Mouse (Mus musculus) frontal cortex, adult (tissue): ENCODE measurements at regions not wholly inside any gene's neighbourhood (a gene's known extent, or its start where the extent isn't known, plus 50 kb on each side); places are given as distances from the start of the nearest gene placed in this dataset.

Experiments
- ATAC-seq: cut with Nextera tagmentation; 2 replicates; pipeline ENCODE4 v1.9.2; 2017; ENCODE audit warnings: mild to moderate bottlenecking, moderate library complexity, mixed read lengths; ENCODE audit not compliant: low TSS enrichment

- ATAC-seq: no peak
These were observed 95.6 kb upstream of the Opcml start for GRCm38 (mm10) chr9:27694805-27695593.

GRCm38 (mm10) chr9:27701559-27701958 lies 89.0 kb upstream of the Opcml start:
- no peak for ATAC-seq

GRCm38 (mm10) chr9:27702140-27702539 lies 88.4 kb upstream of the Opcml start:
- no peak for ATAC-seq

GRCm38 (mm10) chr9:27704001-27704400 lies 86.6 kb upstream of the Opcml start:
- no peak for ATAC-seq

- ATAC-seq: no peak
These were observed 66.7 kb upstream of the Opcml start for GRCm38 (mm10) chr9:27723840-27724408.

- peak; percentile 88 for ATAC-seq
These were observed 66.0 kb upstream of the Opcml start for GRCm38 (mm10) chr9:27724576-27724975.

- peak; percentile 96 for ATAC-seq
These were observed 61.7 kb upstream of the Opcml start for GRCm38 (mm10) chr9:27728652-27729557.

GRCm38 (mm10) chr9:27729558-27729889 lies 61.1 kb upstream of the Opcml start:
- no peak for ATAC-seq

GRCm38 (mm10) chr9:27739287-27739686 lies 51.3 kb upstream of the Opcml start:
- no peak for ATAC-seq
